Mouse (Mus musculus) embryonic facial prominence, embryonic 12.5 days (tissue): ENCODE data around the gene Pde10a. TPM values are rescaled to one million over a fixed set of nuclear protein-coding genes. Genes with fewer than 3 reads are reported as not detected.

Source experiments
- ATAC-seq: fragments of 200-750 bp; cut with Nextera tagmentation; 2 replicates; pipeline ENCODE4 v1.8.0; 2017; ENCODE audit not compliant: insufficient number of reproducible peaks, insufficient read depth, low FRiP score, low TSS enrichment
- H3K27ac ChIP-seq: fragments of 300-500 bp; sonication (generic); 2 replicates; pipeline ENCODE4 v1.5.1; 2016; ENCODE audit warnings: mild to moderate bottlenecking
- H3K27me3 ChIP-seq: fragments of 300-500 bp; sonication (generic); 2 replicates; pipeline ENCODE4 v1.6.1; 2016; ENCODE audit warnings: mild to moderate bottlenecking, moderate library complexity
- H3K36me3 ChIP-seq: fragments of 300-500 bp; sonication (generic); 2 replicates; pipeline ENCODE4 v1.6.1; 2016; ENCODE audit warnings: mild to moderate bottlenecking
- H3K4me1 ChIP-seq: fragments of 300-500 bp; sonication (generic); 2 replicates; pipeline ENCODE4 v1.6.1; 2016
- H3K4me2 ChIP-seq: fragments of 300-500 bp; sonication (generic); replicated peaks from 2 replicates; pipeline ENCODE4 v1.6.1; 2016; ENCODE audit warnings: mild to moderate bottlenecking, moderate library complexity
- H3K4me3 ChIP-seq: fragments of 300-500 bp; sonication (generic); 2 replicates; pipeline ENCODE4 v1.5.1; 2016; ENCODE audit warnings: mild to moderate bottlenecking
- H3K9ac ChIP-seq: fragments of 300-500 bp; sonication (generic); 2 replicates; pipeline ENCODE4 v1.6.1; 2016; ENCODE audit warnings: mild to moderate bottlenecking, moderate library complexity
- H3K9me3 ChIP-seq: fragments of 300-500 bp; sonication (generic); 2 replicates; pipeline ENCODE4 v1.6.1; 2016; ENCODE audit warnings: mild to moderate bottlenecking, moderate library complexity
- WGBS: fragments of 180-500 bp; shearing (Covaris S2); methylation state at CpG from one replicate; pipeline ENCODE4 v1.1.7; 2016; 5-methylcytosine and 5-hydroxymethylcytosine counted together
- polyA plus RNA-seq: library from polyadenylated mRNA; unstranded; fragments of >200 nt; fragmentation: Nextera tagmentation; extraction: Ambion mirVana; gene quantifications from 2 replicates; pipeline ENCODE4 v1.2.1, GENCODE M21; 2016

The Pde10a gene
- polyA plus RNA-seq, 1 experiment from 2014 or later: 3.9 TPM

GRCm38 (mm10) chr17:8499564-8500117 lies 25.5 kb upstream of the Pde10a start:
- whole genome bisulfite sequencing: 58% methylated on average over 4 of the region's 4 CpGs
- H3K9me3 ChIP-seq: no peaks in the 10 kb centered on the region
- no peak overlapping the region for H3K4me3 ChIP-seq
- peak overlapping the region; percentile 41; the same call in 1 of the 2 replicates for H3K27ac ChIP-seq
- H3K4me2 ChIP-seq: no peak overlapping the region
- ATAC-seq: 0 out of 2 replicates have a peak, but pooled peaks have one; percentile 56
- H3K9ac ChIP-seq: no peak overlapping the region
- peaks cover 6% of the 10 kb centered on the region; the same call in 1 of the 2 replicates for H3K4me1 ChIP-seq
- no peaks in the 10 kb centered on the region for H3K36me3 ChIP-seq
- no peaks in the 10 kb centered on the region for H3K27me3 ChIP-seq

DNA sequence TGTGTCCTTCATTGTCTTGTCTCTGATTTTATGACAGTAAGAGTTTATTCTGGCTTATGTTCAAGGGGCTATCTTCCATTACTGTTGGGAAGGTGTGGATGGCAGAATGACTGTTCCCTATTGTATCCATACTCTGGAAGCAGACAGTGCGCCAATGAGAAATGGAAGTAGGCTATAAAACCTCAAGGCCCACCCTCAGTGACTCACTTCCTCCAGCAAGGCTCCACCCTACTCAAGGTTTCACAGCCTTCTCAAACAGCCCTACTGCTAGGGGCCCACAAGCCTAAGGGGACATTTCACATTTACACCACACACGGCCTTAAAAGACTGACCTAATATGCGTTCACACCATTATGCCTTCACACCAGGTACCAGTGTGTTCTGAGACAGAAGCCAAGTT lies 20.8 kb upstream of the Pde10a start:
- H3K4me3 ChIP-seq: no peak overlapping the region
- no peak overlapping the region for H3K27ac ChIP-seq
- H3K9ac ChIP-seq: no peak overlapping the region
- no peaks in the 10 kb centered on the region for H3K9me3 ChIP-seq
- H3K27me3 ChIP-seq: no peaks in the 10 kb centered on the region
- no peak for ATAC-seq
- WGBS: 87% methylated on average over 3 of the region's 3 CpGs
- no peak overlapping the region for H3K4me2 ChIP-seq
- peaks cover 35% of the 10 kb centered on the region for H3K4me1 ChIP-seq
- no peaks in the 10 kb centered on the region for H3K36me3 ChIP-seq

DNA sequence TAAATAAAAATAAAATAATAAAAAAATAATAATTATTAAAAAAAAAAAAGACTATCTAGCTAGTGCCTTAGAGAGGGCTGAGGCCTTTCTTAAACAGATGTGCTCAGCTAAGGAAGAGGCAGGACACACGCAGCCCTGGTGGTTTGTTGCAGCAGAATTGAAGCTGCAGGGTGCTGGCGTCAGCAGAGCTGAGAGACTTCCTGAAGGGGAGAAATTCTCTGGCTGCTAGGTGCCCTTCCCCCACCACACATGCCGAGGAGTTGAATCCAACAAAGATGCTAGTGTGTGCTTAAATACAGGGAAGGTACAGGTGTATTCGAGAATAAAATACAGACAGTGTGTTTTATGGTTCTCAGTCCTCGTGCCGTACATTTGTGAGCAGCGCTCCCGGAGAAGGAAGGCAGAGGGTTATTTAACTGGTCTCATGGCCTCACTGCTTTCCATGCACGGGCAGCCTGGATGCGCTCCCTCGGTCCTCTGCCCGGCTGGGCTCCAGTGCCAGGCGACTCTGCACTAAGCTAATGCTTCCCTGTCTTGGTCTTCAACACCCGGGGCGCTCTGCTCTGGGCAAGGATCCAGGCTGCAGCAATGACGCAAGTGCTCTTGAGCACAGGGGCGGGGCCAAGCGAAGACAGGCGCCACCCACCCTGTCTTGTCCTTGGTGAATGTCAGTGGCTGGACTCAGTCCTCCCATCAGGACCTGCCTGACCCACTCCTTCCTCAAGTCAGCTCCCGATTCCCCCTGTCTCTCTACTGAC lies 19.3 kb upstream of the Pde10a start:
- Histone ChIP-seq H3K9ac (peak overlapping the region; percentile 32; the same call in 1 of the 2 replicates), H3K4me3 (peak overlapping the region; percentile 17), H3K27ac (no peak overlapping the region), H3K36me3 (no peaks in the 10 kb centered on the region), H3K9me3 (no peaks in the 10 kb centered on the region), H3K27me3 (no peaks in the 10 kb centered on the region), H3K4me1 (peaks cover 30% of the 10 kb centered on the region), H3K4me2 (peak overlapping the region; percentile 50)
- ATAC-seq: 0 out of 2 replicates have a peak, but pooled peaks have one; percentile 22
- under 1% methylated on average over 20 of the region's 20 CpGs for WGBS

DNA sequence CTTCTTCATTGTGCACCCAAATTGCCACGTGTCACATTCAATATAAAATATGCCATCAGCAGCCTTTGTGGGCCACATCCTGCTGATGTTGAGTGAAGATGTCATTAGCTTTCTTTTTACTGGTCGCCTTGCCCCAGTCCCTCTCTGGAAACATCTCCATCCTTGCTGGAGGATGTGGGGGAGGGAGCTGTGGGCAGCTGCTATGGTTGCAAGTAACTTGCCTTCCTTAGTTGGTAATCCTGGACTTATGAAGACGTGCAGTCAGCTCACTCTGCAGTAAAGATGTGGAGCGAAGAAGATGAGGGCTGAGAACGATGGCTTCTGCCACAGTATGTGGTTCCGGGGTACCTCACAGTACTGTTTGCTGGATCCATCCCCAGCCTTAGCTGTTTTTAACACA lies 18.4 kb upstream of the Pde10a start:
- Histone ChIP-seq H3K9ac (no peak overlapping the region), H3K4me3 (no peak overlapping the region), H3K4me1 (peaks cover 30% of the 10 kb centered on the region), H3K4me2 (no peak overlapping the region), H3K27me3 (no peaks in the 10 kb centered on the region), H3K27ac (no peak overlapping the region), H3K9me3 (no peaks in the 10 kb centered on the region), H3K36me3 (no peaks in the 10 kb centered on the region)
- WGBS: 54% methylated on average over 6 of the region's 6 CpGs
- ATAC-seq: no peak

DNA sequence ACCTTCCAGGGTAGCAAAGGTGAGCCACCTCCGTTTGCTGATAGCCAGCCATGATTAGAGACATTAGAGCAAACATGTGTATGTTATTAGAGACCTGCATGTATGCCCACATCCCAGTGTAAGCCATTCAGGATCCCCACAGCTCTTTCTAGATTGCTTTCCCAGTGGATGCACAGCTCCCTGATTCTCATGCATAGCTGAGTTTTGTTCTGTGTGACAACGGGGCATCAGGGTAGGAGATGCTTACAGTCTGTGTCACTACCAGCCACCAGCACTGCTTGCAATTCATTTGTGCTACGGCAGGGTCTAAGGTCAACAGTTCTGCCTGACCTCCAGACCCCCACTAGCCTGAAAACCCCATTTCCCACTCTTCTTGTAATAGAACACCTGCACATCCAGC lies 17.5 kb upstream of the Pde10a start:
- H3K27me3 ChIP-seq: no peaks in the 10 kb centered on the region
- H3K36me3 ChIP-seq: no peaks in the 10 kb centered on the region
- no peak overlapping the region for H3K4me3 ChIP-seq
- H3K9me3 ChIP-seq: no peaks in the 10 kb centered on the region
- H3K4me2 ChIP-seq: peak overlapping the region; percentile 50
- 0 out of 2 replicates have a peak overlapping the region, but pooled peaks have one; percentile 7 for H3K27ac ChIP-seq
- H3K9ac ChIP-seq: no peak overlapping the region
- H3K4me1 ChIP-seq: peaks cover 30% of the 10 kb centered on the region
- WGBS: 2% methylated on average over 3 of the region's 3 CpGs
- ATAC-seq: no peak

DNA sequence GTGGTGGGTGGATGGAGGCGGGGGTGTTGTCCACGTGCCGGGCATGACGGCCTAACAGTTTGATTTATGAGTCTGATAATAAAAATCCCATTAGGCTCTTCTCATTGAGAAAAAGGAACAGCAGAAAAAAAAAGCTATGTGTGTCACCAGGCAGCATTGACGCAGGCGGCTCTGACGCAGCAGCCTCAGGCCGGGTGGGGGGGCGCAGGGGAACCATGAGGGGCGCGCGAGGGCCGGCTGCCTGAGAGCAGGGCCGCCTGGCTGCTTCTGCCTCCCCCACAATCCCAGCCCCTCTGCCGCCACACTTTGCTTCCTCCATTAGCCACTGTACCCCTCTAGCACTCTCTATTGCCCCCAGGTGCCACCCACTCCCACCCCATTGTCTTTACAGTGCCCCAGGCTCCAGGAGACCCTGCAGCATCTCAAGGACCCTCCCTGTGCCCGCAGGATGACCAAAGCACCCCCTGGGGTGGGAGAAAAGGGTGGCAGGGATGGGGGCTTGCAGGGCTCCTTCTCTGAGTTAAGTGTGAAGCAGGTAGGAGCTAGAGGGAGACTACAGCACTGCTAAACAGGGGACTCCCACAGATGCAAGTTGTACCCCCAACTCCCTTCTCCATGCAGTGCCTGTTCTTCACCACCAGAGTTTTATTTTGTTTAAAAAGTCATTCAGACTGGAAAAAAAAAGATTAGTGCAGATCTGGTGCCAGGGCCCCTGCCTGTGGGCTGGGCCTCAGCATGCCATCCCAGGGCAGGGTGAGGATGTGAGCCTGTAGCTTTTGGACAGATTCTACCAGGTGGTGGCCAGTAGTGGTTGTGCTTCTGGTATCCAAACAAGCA lies 16.6 kb upstream of the Pde10a start:
- peaks cover 30% of the 10 kb centered on the region for H3K4me1 ChIP-seq
- H3K4me3 ChIP-seq: peak overlapping the region; percentile 26
- no peaks in the 10 kb centered on the region for H3K36me3 ChIP-seq
- no peak overlapping the region for H3K9ac ChIP-seq
- peak overlapping the region; percentile 50 for H3K4me2 ChIP-seq
- no peaks in the 10 kb centered on the region for H3K9me3 ChIP-seq
- no peaks in the 10 kb centered on the region for H3K27me3 ChIP-seq
- H3K27ac ChIP-seq: peak overlapping the region; percentile 64; the same call in 1 of the 2 replicates
- ATAC-seq: peak; percentile 80
- 2% methylated on average over 13 of the region's 16 CpGs for WGBS

DNA sequence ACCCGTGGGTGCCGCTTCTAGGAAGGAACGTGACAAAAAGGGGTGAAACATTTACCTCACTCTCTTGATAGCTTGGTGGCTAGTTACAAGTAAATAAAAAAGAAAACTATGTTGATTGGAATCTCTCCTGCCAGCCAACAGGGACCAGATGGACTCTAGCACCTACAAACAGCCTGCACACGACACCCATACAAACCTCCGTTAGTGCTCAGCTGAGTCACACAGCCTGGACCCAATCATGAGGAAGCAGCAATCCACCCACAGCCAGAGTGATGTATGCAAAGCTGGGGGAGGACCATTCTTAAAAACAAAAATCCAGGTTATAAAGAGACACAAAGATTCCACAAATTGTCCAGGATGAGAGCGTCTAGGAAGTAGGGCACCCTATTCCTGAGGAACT lies 9.2 kb upstream of the Pde10a start:
- Histone ChIP-seq H3K27me3 (no peaks in the 10 kb centered on the region), H3K36me3 (no peaks in the 10 kb centered on the region), H3K9ac (no peak overlapping the region), H3K4me2 (no peak overlapping the region), H3K4me1 (no peaks in the 10 kb centered on the region; the same call in 1 of the 2 replicates), H3K9me3 (no peaks in the 10 kb centered on the region), H3K27ac (no peak overlapping the region), H3K4me3 (no peak overlapping the region)
- 80% methylated on average over 6 of the region's 6 CpGs for WGBS
- ATAC-seq: no peak

DNA sequence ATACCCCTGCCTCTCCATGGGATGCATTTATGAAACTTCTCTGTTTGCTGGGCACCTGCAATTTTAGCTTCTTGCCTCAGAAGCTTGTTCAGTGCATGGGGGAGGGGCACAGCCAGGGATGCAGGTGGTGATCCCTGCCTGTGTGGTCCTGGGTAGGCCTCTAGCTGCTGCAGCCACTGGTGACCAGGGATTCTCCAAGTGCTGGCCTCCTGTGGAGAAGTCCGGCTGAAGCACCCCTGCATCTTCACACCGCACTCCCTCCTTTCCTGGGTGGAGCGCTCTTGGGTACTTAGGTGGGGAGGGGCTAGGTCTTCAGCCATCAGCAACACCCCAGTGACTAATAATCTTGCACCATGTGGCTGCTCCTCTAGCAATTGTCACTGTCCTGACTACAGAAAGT lies 1.2 kb upstream of the Pde10a start:
- no peaks in the 10 kb centered on the region for H3K36me3 ChIP-seq
- 27% methylated on average over 3 of the region's 3 CpGs for WGBS
- no peaks in the 10 kb centered on the region for H3K9me3 ChIP-seq
- H3K4me2 ChIP-seq: peak overlapping the region; percentile 97
- H3K27ac ChIP-seq: no peak overlapping the region
- peaks cover 60% of the 10 kb centered on the region for H3K27me3 ChIP-seq
- H3K9ac ChIP-seq: no peak overlapping the region
- ATAC-seq: no peak
- peaks cover 21% of the 10 kb centered on the region for H3K4me1 ChIP-seq
- H3K4me3 ChIP-seq: peak overlapping the region; percentile 51

DNA sequence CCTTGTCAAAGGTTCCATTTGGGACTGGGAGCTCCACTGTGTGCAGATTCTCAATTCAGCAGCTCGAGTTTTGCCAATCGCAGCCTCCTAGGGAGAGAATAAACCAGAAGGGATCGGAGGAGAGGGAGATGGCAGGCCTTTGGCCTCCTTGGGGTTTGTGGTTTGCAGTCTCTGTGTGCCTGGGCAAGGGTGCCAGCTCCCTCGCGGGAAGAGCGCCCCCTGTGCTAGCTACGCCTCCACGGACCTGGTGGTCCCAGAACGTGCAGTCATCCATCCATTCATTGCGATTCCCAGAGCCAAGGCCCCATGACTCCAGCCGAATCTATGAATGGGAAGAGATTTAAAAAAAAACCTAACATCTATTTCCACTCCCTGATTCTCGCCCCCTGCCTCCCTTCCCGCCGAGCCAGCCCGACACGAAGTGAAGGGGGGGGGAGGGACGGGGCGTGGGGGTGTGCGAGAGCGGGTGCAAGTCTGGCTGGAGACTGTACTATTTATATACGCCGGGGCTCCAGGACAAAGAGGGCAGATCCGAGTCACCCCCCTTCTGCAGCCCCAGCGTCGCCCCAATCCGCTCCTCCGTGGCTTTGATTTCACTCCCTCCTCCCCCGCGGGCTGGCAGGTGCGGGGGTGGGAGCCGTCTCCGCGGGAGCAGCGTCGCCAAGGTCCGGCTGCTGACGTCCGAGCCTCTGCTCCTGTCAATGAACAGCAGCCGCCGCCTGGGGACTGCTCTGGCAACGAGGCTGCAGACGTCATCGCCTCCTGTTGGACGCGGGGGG lies 596 bp upstream of the Pde10a start:
- Histone ChIP-seq H3K4me1 (peaks cover 21% of the 10 kb centered on the region), H3K9me3 (no peaks in the 10 kb centered on the region), H3K4me2 (peak overlapping the region; percentile 97), H3K9ac (peak overlapping the region; percentile 50), H3K27me3 (peaks cover 60% of the 10 kb centered on the region), H3K27ac (no peak overlapping the region), H3K36me3 (no peaks in the 10 kb centered on the region), H3K4me3 (peak overlapping the region; percentile 51)
- peak; percentile 81 for ATAC-seq
- WGBS: under 1% methylated on average over 39 of the region's 45 CpGs

GRCm38 (mm10) chr17:8525971-8526740 lies 984 bp downstream of the Pde10a start:
- WGBS: 4% methylated on average over 21 of the region's 21 CpGs
- ATAC-seq: no peak
- H3K9ac ChIP-seq: no peak overlapping the region

More at GRCm38 (mm10) chr17:8525971-8526740, 984 bp downstream of the Pde10a start:
- Histone ChIP-seq H3K36me3 (no peaks in the 10 kb centered on the region), H3K9me3 (no peaks in the 10 kb centered on the region), H3K4me3 (peak overlapping the region; percentile 51), H3K27me3 (peaks cover 60% of the 10 kb centered on the region), H3K4me2 (peak overlapping the region; percentile 97), H3K4me1 (peaks cover 21% of the 10 kb centered on the region), H3K27ac (no peak overlapping the region)
